Mouse (Mus musculus) R1 (cell line): ENCODE data around the gene Cmtm8.

Experiments used
- DNase-seq: peaks from one replicate; pipeline ENCODE4 v3.0.0-alpha.2; 2018; ENCODE audit warnings: low read depth, low spot score

The Cmtm8 gene

DNA sequence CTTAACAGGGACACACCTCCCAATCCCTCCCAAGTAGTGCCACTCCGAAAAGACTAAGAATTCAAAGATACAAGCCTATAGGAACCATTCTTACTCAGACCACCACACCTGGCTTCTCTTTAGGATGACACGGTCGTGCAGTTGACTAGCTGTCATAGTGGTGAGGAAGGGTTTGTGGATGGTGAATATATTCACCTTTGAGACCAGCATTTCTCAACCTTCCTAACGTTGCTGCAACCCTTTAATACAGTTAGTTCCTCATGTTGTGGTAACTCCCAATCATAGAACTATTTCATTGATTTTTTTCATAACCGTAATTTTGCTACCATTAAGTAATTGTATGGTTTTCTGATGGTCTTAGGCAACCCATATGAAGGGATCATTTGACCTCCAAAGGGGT is 56.8 kb downstream of the Cmtm8 start:
- no peak for DNase-seq

DNA sequence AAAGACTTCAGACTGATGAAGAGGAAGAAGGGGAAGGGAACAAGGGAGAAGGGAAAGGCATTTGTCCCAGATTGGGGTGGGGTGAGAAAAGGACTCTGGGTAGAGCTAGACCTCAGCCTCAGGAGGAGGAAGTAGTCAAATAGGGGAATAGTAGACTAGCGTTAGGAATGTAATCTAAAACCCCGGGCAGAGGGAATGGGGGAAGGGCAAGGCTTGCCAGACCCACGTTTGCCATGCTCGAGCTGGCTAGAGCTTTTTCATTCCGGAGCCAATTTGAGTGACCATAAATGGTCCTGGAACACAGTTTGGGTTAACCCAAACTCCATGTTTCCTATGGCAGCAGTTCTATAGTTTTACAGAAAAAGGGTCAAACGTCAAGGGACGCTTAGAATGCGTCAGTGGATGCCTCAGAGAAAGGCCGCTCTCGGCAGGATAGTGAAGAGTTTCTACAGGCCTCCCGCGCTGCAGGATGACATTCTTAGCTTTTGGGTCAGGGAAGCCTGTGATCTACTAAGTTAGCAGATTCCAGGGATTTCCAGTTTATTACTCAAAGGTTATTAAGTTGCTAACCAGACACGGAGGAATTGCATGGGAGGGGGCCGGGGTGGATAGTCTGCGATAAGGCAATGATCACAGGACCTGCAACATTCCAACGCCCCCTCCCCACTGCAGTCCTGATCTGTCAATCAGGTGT is 58.4 kb downstream of the Cmtm8 start:
- peak; percentile 91 for DNase-seq

DNA sequence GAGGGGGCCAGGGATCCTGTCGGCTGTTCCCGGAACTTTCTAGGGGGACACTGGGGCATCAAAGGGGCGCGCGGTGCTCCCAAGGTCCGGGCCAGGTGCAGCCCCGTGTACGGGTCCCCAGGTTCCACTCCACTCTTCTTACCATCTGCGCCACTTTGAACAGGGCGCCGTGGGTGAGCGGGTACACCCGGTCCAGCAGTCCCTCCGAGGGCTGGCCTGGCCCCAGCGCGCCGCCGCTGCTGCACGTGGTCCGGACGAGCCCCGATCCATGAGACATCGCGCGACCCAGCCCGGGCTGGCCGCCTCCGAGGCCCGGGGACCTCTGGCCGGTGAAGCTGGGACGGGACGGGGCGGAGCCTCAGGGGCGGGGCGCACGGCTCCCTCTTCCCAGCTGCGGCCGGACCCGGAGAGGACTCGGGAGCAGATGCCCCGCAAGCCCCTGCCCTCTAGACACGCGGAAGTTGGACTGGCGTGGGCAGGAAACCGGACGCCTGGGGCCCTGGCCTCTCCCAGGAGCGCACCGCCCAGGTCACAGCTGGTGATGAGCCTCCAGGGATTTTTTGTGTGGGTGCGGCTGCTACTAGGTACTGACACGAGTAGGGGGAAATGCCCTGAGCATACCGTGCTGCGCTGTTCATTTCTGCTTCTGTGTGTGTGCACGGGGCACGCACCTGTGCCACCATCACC is 62.3 kb downstream of the Cmtm8 start, which contains the start of gene Cmtm7:
Cmtm7 (minus strand) TSS at position 331 of the 687 bp plus-strand sequence.
- peak; percentile 88 for DNase-seq

DNA sequence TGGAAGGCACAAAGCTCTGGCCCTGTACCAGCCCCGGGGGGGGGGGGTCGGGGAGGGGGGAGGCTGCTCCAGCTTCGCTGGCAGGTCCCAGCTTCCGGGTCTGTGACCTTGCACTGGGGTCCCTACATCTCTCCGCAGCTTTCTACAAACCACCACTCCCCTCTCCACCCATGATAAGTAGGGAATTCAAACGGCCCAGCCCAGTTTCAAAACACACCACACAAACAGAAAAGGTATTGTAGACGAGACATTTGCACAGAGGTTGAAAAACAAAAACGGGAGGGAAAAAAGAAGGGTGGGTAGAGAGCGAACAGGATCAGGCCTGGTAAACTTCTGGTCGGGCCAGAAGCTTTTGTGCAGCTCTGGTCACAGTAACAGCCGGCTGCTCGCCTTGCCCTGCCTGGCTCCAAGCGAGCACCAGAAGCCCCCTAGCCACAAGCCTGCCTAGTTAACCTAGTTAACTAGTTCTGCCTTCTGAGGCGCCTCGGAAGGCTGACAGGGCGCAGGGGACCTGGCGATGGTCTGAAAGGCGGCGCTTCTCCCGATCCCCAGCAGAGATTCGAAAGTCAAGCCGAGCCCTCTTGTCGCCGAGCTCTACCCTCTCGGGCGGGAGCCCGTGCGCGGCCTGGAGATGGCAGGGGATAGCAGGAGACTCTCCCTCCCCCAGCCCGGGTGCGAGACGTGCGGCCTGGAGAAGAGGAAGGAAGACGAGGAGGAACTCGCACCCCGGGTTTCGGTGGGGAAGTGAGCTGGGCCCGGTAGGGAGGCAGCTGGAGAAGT is 63.0 kb downstream of the Cmtm8 start:
- DNase-seq = peak; percentile 77

DNA sequence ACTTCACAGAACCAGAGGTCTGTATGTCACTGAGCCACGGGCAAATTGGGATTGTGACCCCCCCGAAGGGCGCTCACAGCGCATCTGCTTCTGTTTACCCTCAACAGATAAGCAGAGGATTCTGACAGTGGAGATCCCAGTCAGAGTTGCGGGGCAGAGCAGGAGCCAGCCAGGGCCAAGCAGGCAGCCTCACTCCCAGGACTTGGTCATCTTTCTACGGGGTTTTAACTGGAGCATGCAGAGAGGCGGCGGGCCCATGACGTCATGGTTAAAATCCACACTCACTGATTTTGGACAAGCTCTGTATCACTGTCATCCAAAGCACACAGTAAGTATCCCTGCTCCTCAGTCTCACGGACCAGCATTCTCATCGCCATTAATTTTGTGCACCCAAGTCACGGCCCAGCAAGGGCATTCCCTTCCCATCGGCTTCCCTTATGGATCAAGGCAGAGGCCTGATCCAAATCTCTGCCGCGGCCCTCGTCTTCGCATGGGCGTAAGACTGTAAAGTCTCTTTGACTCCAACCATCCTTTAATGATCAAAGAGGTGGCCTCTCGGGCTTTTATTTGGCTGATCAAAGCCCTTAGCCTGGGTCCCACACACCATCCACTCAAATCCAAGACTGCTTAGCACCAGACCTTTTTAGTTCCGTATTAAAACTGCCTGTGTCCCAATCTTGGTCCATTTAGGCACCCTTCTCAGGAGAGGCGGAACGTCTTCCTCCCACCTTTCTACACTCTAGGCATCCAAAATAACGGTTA is 63.8 kb downstream of the Cmtm8 start:
- peak; percentile 55 for DNase-seq

DNA sequence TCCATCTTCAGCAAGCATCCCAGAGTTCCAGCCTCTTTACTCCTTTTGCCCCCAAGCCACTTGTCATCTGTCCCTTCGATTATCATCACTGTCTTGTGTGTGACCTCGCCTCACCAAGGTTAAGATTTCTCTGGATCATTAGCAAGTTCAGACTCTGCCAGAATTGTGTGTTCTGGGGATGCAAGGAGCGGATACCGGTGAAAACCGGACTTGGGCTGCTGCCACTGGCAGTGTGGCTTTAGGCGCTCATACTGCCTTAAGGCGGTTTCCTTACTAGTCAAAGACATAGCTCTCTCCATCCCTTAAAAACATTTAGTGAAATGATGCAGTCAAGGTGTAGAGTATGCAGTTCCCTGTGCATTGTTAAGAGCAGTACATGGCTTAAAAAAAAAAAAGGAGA is 65.1 kb downstream of the Cmtm8 start:
- DNase-seq = peak; percentile 61

DNA sequence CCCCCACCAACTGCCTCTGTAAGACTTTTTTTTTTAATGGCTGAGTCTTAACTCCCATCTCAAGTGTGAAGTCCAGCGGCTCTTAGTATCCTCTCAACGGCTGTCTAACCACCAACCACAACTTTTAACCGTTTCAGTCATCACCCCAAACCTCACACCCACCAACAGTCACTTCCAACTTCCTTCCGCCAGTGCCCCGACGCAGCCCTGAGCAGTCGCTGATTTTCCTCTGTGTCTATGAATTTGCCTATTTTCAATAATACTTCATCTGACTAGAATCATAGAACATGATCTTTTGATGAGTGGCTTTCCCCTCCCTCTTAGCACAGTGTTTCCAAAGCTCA is 65.9 kb downstream of the Cmtm8 start:
- no peak for DNase-seq

DNA sequence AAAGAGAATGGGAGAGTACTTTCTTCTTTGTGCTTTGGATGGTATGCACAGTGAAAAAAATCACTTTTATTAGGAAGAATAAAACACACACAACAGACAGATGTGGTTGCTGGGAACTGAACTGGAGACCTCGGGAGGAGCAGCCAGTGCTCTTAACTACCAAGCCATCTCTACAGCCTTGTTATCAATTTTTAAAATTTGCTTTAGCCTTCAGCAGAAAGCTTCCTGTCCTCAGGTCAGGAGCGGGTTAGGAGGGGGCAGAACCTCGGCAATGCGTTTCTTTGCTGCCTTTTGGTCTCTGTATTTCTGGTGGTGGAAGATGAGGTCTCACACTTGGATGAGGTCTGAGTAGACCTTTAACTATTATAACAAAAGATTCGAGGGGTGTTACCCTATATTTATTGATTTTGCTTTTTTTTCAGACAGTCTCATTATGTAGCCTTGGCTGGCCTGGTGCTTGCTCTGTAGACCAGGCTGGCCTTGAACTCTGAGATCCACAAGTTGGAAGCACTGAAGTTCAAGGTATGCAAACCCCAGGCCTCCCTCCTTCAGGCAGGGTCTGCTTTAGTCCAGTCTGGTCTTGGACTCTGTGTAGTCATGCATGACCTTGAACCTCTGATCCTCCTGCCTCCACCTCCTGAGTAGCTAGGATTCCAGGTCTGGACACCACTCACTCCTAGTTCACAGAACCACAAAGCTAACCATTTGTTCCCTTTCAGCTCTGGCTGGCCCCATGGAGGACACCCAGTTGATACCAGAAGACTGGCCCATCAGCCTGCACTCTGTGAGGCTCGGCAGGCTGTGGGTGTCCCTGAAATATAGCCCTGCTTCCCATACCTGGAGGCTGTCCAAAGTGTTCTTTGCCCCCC is 66.5 kb downstream of the Cmtm8 start:
- DNase-seq = peak; percentile 51

DNA sequence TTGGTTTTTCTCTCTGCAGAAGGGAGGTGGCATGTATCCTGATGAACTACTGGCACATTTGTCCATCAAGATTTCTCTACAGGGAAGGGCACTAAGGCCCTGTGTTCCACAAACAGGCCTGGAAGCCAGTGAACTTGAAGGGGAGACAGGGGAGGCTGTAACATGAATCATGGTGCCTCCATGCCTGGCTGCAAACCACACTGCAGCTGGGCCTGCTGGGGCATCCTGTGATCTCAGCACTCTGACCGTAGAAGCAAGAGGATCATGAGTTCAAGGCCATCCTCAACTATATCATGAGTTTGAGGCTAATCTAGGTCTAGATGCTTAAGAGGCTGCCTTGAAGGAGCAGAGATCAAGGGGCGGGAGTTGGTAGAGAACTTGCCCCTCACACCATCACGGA is 67.6 kb downstream of the Cmtm8 start:
- DNase-seq = no peak

DNA sequence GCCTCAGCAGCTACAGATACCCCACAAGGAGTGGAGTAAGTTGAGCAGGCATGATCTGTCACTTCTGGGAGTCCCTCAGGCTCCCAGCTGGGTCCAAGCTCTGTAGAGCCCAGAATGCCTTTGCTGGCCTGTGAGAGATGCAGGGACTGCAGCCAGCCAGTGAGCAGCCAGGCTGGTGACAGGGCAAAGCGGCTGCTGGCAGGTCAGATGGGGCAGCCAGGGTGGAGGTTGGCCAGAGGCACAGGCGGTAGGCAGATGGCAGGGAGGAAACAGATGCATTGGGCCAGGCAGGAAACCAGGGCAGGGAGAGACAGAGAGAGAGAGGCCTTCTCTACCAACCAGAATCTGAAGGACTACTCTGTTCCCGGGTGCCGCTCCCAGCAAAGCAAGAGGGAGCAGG is 68.7 kb downstream of the Cmtm8 start:
- no peak for DNase-seq

DNA sequence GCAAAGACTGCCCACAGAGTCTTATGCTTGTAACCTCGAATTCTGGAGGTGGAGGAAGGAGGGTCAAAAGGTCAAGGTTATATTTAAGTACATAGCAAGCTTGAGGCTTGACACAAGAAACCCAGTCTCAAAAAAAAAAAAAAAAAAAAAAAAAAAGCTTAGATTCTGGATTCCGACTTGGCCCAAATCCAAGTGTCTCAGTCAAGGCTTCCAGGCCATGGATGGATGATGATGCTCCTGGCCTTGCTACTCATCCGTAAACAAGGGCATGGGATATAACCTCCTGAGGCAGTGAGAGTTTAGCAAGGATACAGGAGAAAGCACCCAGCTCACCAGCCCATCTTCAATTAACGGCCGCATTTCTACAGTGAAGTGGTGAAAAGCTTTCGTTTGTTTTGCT is 69.3 kb downstream of the Cmtm8 start:
- no peak for DNase-seq

DNA sequence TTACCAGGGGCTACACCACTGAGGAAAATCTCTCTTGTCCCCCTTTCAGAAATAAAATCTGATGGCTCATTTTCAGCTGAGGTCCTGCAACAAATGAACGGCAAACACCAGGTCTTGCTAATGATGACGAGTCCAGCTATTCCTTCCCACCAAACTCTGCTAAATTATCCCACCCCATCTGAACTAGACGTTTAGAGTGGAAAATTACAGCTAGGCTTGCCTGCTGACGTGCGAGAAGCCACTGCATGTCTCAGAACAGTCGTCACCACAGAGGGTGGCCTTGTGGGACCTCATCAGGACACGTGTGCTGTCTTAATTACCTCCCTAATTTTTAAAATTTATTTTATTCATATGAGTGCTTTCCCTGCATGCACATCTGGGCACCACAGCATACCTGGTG is 72.4 kb downstream of the Cmtm8 start:
- no peak for DNase-seq

DNA sequence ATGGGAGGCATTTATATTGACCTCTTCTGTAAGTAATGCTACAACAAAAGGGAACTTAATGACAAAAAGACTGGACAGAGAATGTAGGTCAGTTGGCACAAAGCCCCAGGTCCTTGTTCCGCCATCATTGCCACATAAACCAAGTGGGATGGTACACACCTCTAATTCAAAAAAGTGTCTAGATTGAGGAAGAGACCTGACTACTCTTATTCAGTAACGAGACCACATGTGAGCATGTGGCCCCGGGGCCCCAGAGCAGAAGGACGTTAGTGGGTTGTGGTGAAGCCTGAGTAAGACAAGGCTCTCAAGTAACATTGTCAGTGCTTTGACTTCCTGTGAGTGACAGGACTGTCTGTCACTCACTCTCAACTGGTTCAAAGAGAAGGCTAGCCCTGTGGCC is 73.7 kb downstream of the Cmtm8 start:
- DNase-seq = no peak

DNA sequence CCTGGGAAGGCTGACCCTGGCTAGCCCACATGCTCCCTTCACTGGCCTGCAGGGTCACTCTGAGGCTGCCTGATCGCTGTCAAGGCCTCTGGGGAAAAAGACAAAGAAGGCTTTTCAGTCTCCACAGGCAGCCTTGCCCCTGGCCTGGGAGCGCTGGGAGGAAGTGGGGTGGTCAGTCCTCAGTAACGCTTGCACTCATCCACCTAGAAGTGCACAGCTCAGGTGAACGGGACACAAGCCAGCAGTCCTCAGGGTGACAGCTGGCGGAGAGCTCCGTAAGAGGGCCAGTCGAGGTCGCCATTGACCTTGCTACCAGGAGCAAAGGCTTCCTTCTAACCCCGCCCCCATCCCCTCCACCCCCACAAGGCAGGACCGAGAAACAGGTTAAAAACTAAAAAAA is 75.9 kb downstream of the Cmtm8 start:
- no peak for DNase-seq

DNA sequence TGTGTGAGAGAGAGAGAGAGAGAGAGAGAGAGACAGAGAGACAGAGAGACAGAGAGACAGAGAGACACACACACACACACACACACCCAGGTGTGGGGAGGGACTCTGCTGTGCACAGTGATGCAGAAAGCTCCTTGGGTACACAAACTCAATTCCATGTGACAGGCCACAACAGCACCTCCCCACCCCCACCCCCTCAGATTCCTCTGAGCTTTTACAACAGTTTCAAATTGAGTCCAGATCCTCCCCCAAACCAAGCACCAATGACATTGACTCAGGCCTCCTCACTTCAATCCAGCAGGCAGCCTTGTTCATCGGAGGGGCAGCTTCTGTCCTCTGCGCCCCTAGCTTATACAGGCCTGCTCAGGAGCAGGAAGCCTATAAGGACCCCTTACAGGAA is 76.4 kb downstream of the Cmtm8 start:
- no peak for DNase-seq

DNA sequence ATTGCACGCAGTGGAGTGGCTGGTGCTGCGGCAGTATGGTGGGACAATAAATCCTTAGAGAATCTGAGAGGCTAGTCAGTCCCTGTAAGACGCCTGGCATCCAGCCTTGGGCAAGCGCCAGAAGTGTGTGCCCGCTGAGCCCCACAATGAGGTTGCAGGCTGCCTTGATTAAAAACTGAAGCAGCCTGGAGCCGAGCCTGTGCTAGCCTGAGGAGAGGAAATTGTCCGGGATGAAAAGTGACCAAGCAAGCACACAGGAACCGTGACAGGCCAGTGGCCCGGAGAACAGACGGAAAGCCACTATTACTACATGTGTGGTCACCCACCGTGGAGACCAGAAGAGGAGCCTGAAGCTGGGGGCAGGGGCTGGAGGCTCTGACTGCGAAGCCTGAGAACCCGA is 76.9 kb downstream of the Cmtm8 start:
- no peak for DNase-seq

DNA sequence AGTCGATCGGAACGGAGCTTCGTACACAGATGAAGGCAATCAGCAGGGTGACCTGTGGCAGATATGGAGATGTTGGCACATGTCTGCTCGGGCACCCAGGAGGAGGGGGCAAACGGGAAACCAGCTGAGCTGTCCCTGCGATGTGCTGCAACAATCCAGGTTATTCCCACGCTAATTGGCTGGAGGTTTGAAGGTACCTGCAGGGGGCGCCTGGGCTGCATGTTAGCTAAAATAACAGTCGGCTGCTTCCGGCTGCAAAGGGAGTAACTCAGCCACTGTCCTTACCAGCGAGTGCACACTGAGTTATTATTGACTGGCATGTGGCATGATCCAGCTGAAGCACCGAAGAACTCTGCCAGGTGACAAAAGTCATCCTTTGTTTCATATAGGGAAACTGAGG is 80.6 kb downstream of the Cmtm8 start:
- DNase-seq = peak; percentile 86

DNA sequence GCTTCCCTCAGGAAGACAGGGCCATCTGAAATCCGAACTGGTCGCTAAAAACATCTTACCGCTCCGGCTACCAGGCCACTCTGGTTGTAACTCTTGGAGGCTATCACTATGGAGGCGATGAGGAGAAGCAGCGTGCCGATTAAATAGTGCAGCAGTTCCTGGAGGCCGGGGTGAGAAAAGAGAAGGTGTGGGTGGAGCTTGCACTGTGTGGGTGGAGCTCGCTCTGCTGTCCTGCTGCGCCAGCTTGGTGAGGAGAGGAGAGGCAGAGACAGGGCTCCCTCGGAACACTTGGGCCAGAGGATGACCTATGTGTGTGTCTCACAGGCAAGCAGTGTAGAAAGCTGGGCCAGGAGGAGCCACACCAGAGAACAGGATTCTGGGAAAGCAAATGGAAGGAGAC is 82.1 kb downstream of the Cmtm8 start:
- peak; percentile 57 for DNase-seq

DNA sequence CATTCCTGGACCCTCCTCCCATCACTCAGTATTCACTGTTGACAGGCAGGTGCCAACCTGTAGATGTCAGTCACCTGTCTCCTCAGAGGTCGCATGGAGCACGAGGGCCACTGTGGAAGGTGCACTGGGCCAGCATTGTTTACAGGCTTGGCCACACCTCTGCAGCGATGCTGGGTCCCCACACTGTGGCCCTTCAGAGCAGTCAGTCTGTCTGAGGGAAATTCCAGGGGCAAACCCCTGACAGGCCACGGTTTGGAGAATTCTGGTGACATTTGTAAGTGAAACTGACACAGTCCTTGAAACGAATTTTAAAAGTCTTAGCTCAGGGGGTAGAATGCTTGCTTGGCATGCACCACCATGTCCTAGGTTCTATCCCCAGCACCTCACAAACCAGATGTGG is 83.6 kb downstream of the Cmtm8 start:
- DNase-seq = no peak

DNA sequence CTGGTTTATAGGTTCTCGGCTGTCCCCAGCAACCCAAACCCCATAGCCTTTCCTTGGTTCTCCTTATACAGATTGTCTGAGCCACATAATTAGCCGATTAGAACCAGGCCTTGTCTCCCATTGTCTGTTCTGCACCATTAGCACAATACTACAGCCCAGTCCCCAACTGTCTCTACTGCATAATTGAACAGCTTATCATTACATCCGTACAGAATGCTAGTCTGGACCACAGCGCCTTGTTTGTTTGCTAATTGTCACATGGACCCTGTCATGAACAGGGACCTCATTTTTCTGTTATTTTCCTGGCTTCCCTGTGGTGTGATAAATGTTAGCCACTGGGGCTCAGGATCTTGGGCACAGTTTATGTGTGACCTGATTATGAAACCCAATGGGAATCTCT is 84.1 kb downstream of the Cmtm8 start:
- no peak for DNase-seq

DNA sequence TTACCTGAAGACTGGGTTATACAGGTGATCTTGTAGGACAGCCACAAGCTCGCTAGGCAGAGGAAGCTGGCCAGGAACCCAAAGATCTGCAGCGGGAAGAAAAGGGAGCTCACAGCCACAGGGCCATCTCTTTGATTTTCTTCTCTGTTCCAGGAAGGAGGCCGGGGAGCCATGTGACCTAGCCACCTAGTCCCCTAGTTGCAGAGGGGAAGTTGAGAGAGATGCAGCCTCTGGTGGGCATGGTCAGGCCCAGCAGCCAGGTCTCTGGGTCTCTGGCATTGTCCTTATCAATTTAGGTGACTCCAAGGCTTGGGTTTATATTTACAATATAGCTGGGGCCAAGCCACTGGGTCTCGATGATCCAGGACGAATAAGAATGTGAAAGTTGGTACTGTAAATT is 85.2 kb downstream of the Cmtm8 start:
- no peak for DNase-seq
